Mouse (Mus musculus): Measurements from ENCODE around the gene Rab26. TPM values are rescaled to one million over a fixed set of nuclear protein-coding genes. Genes with fewer than 3 reads are reported as not detected.

Gene Rab26
- polyA plus RNA-seq, 1 experiment from 2014 or later: 1.4 TPM

DNA sequence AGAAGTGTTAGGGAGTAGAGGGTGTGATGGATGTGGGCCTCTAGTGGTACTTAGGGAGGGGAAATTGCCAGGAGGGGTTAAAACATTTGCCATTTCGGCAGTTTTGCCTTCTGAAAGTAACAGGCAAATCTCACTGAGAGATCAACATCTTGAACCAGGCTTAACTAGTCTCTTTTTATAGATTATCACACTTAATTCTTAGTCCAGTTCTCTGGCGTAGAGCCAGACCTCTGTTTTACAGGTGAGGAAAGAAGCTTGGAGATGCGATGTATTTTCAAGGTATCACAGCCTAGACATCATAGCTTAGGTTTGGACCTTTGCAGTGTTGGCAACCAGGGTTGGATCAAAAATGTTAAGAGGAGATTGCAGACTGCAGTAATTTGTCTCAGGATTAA is 17.0 kb upstream of the Rab26 start:
- H3K9ac ChIP-seq (replicated peaks; ENCODE audit: low read length): peak overlapping the region; percentile 90
- H3K4me2 ChIP-seq (ENCODE audit: low read depth, low read length): peak overlapping the region; percentile 89
- ATAC-seq (replicated peaks; ENCODE audit: insufficient number of reproducible peaks, low FRiP score, low TSS enrichment, low read depth) (no peak), DNase-seq (ENCODE audit: low spot score) (no peak)
- H3K27ac ChIP-seq (replicated peaks; ENCODE audit: low read depth, low read length): no peak overlapping the region
- H3K4me3 ChIP-seq (ENCODE audit: low read depth, low read length): peak overlapping the region; percentile 90
- H3K36me3 ChIP-seq (replicated peaks; ENCODE audit: control insufficient read depth, insufficient read depth, low read depth, low read length): no peaks in the 10 kb centered on the region
- H3K4me1 ChIP-seq (ENCODE audit: control insufficient read depth, insufficient read depth, low read length): no peaks in the 10 kb centered on the region; the same call in 1 of the 2 replicates
- no peaks in the 10 kb centered on the region for H3K27me3 ChIP-seq (ENCODE audit: control insufficient read depth, insufficient read depth, low read length)
- 59% methylated on average over 3 of the region's 3 CpGs for WGBS
- H3K9me3 ChIP-seq (replicated peaks; ENCODE audit: control insufficient read depth, low read length): no peaks in the 10 kb centered on the region

DNA sequence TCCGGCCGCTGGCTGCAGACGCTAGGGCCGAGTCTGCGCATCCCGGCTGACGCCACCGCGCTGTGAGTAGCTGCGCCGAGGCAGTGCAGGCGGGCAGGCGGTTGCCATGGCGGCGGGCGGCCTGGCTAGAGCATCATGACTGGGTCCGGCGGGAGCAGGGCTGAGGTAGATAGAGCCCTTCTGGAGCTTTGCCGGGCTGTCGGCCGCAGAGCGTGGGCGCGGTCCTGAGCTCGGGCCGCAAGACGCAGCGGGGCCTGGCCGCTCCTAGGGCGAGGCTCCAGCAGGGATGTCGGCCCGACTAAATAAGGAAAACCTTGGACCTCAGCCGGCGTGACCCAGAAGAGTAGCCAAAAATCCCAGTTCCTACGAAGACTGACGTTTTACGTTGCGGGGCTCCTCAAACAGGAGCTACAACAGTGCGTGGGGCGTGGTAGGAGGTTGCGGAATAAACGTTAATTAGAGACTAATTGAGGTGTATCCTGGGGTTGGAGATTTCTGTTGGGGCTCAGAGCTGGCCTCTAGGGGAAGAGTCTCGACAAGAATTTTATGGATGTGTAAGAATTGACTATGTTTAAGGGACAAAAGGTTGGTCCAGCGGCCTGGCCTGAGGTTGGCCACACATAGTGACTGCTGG is 16.5 kb upstream of the Rab26 start:
- H3K4me1 ChIP-seq (ENCODE audit: control insufficient read depth, insufficient read depth, low read length): no peaks in the 10 kb centered on the region; the same call in 1 of the 2 replicates
- ATAC-seq (replicated peaks; ENCODE audit: insufficient number of reproducible peaks, low FRiP score, low TSS enrichment, low read depth) (peak; percentile 86), DNase-seq (ENCODE audit: low spot score) (peak; percentile 79)
- no peaks in the 10 kb centered on the region for H3K27me3 ChIP-seq (ENCODE audit: control insufficient read depth, insufficient read depth, low read length)
- under 1% methylated on average over 40 of the region's 44 CpGs for WGBS
- peak overlapping the region; percentile 89 for H3K4me2 ChIP-seq (ENCODE audit: low read depth, low read length)
- peak overlapping the region; percentile 93 for H3K27ac ChIP-seq (replicated peaks; ENCODE audit: low read depth, low read length)
- H3K4me3 ChIP-seq (ENCODE audit: low read depth, low read length): peak overlapping the region; percentile 90
- peak overlapping the region; percentile 90 for H3K9ac ChIP-seq (replicated peaks; ENCODE audit: low read length)
- H3K9me3 ChIP-seq (replicated peaks; ENCODE audit: control insufficient read depth, low read length): no peaks in the 10 kb centered on the region
- no peaks in the 10 kb centered on the region for H3K36me3 ChIP-seq (replicated peaks; ENCODE audit: control insufficient read depth, insufficient read depth, low read depth, low read length)

DNA sequence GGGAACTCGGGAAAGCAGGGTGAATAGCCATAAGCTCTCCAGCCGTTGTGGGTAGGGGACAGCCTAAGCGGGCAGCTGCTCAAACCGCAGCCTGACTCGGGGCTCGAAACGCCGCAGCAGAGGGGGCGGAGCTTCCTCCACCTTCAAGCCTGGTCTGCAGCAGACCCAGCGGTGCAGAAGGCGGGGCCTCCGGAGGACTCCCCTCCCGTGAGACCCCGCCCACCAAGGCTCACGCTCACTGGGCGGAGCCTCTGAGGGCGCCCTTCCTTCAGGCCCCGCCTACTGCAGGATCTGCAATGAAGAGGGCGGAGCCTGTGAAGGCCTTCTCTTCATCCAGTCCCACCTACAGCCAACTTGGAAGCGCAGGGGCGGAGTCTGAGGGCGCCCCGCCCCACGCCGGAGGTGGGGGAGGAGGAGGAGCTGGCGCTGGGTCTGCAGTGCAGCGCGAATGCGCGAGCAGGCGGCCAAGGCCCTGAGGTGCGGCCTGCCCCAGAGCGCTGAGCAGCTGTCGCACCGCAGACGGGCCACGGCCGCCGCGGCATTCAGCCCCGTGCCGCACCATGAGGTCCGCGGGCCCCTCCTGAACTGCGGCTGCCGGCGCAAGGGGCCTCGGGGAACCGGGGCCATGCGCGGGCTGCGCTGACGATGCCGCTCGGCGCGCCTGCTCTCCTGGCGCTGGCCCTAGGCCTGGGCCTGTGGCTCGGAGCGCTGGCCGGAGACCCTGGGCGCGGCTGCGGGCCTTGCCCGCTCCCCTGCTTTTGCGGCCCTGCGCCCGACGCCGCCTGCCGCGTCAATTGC is 15.8 kb upstream of the Rab26 start, which contains the start of gene Pkd1:
TSS of gene Pkd1 (plus strand) at position 217 of the 798 bp plus-strand sequence.
- peak; percentile 95 for ATAC-seq (replicated peaks; ENCODE audit: insufficient number of reproducible peaks, low FRiP score, low TSS enrichment, low read depth)
- Histone ChIP-seq H3K27me3 (ENCODE audit: control insufficient read depth, insufficient read depth, low read length) (no peaks in the 10 kb centered on the region), H3K4me3 (ENCODE audit: low read depth, low read length) (peak within 1 kb of the TSS; percentile 90), H3K9ac (replicated peaks; ENCODE audit: low read length) (peak within 1 kb of the TSS; percentile 90), H3K4me1 (ENCODE audit: control insufficient read depth, insufficient read depth, low read length) (no peaks in the 10 kb centered on the region; the same call in 1 of the 2 replicates), H3K9me3 (replicated peaks; ENCODE audit: control insufficient read depth, low read length) (no peaks in the 10 kb centered on the region), H3K4me2 (ENCODE audit: low read depth, low read length) (peak within 1 kb of the TSS; percentile 89), H3K27ac (replicated peaks; ENCODE audit: low read depth, low read length) (peak within 1 kb of the TSS; percentile 93), H3K36me3 (replicated peaks; ENCODE audit: control insufficient read depth, insufficient read depth, low read depth, low read length) (no peaks in the 10 kb centered on the region)
- DNase-seq (ENCODE audit: low spot score): peak; percentile 100
- WGBS: under 1% methylated on average over 65 of the region's 72 CpGs

DNA sequence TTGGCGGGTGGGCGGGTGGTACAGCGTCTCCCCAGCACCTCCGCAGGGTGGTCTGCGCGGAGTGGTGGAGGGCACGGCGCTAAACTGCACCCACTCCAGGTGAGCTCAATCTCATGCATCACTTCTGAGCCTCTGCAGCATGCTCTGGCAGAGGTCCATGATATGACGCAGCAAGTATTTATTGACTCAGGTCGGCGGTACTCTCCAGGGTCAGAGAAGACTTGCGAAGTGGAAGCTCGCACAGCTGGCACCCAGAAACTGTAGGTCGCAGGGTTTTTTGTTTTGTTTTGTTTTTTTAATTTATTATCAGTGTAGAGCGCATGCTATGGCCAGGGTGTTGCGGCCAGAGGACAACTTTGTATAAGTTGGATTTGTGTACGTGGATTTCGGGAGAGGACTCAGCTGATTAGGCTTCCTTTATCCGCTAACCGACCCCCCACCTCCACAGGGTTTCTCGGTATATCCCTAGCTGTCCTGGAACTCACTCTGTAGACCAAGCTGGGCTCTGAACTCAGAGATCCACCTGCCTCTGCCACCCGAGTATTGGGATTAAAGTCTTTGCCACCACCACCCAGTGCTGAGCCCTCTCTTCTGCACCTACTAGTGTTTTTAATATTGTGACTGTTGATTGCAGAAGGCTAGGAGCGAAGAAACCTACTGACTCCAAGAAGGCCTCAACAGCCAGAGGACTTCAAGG is 15.1 kb upstream of the Rab26 start:
- ATAC-seq (replicated peaks; ENCODE audit: insufficient number of reproducible peaks, low FRiP score, low TSS enrichment, low read depth): peak; percentile 36
- H3K27me3 ChIP-seq (ENCODE audit: control insufficient read depth, insufficient read depth, low read length): no peaks in the 10 kb centered on the region
- peak overlapping the region; percentile 89 for H3K4me2 ChIP-seq (ENCODE audit: low read depth, low read length)
- 0 out of 2 replicates have a peak overlapping the region, but pooled peaks have one; percentile 20 for H3K27ac ChIP-seq (replicated peaks; ENCODE audit: low read depth, low read length)
- peak; percentile 43 for DNase-seq (ENCODE audit: low spot score)
- no peaks in the 10 kb centered on the region for H3K9me3 ChIP-seq (replicated peaks; ENCODE audit: control insufficient read depth, low read length)
- peak overlapping the region; percentile 90 for H3K4me3 ChIP-seq (ENCODE audit: low read depth, low read length)
- no peaks in the 10 kb centered on the region for H3K36me3 ChIP-seq (replicated peaks; ENCODE audit: control insufficient read depth, insufficient read depth, low read depth, low read length)
- WGBS: 4% methylated on average over 23 of the region's 23 CpGs
- 0 out of 2 replicates have a peak overlapping the region, but pooled peaks have one; percentile 10 for H3K9ac ChIP-seq (replicated peaks; ENCODE audit: low read length)
- no peaks in the 10 kb centered on the region; the same call in none of the 2 replicates for H3K4me1 ChIP-seq (ENCODE audit: control insufficient read depth, insufficient read depth, low read length)

DNA sequence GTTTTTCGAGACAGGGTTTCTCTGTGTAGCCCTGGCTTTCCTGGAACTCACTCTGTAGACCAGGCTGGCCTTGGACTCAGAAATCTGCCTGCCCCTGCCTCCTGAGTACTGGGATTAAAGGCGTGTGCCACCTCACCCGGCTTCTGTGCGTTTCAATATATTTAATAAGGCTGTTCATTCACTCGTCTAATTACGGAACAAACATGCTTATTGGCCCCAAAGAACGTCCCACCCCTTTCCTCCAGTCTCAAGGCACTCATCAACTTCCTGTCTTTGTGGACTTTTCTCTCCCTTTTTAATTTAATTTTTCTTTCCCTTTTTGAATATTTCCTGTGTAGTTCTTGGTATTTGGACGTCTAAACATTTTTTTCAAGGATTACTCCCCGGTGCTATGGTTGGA is 14.4 kb upstream of the Rab26 start:
- Histone ChIP-seq H3K4me2 (ENCODE audit: low read depth, low read length) (no peak overlapping the region), H3K9ac (replicated peaks; ENCODE audit: low read length) (no peak overlapping the region), H3K27me3 (ENCODE audit: control insufficient read depth, insufficient read depth, low read length) (no peaks in the 10 kb centered on the region), H3K4me1 (ENCODE audit: control insufficient read depth, insufficient read depth, low read length) (no peaks in the 10 kb centered on the region; the same call in none of the 2 replicates), H3K9me3 (replicated peaks; ENCODE audit: control insufficient read depth, low read length) (no peaks in the 10 kb centered on the region), H3K27ac (replicated peaks; ENCODE audit: low read depth, low read length) (no peak overlapping the region), H3K4me3 (ENCODE audit: low read depth, low read length) (no peak overlapping the region), H3K36me3 (replicated peaks; ENCODE audit: control insufficient read depth, insufficient read depth, low read depth, low read length) (no peaks in the 10 kb centered on the region)
- 44% methylated on average over 9 of the region's 9 CpGs for WGBS
- DNase-seq (ENCODE audit: low spot score) (no peak), ATAC-seq (replicated peaks; ENCODE audit: insufficient number of reproducible peaks, low FRiP score, low TSS enrichment, low read depth) (no peak)

DNA sequence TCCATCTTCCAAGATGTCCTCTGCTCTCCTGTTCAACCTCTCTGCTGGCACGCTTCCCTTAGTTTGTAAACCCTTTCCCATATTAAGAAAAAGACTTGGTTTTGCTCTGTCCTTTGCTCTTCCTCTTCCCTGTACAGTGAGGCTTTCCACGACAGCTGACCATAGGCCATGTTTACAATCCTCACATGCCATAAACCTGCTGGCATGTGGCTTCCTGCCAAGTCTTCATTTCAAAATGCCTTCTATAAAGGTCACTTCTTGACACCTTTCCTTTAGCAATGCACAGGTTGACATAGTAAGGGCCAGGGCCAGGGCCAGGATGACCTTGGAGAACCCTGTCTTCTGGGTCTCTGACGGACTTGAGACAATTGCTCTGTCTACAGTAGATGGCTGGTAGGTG is 12.2 kb upstream of the Rab26 start:
- no peak overlapping the region for H3K9ac ChIP-seq (replicated peaks; ENCODE audit: low read length)
- no peaks in the 10 kb centered on the region; the same call in 1 of the 2 replicates for H3K4me1 ChIP-seq (ENCODE audit: control insufficient read depth, insufficient read depth, low read length)
- WGBS: 84% methylated on average over 3 of the region's 3 CpGs
- no peaks in the 10 kb centered on the region for H3K36me3 ChIP-seq (replicated peaks; ENCODE audit: control insufficient read depth, insufficient read depth, low read depth, low read length)
- ATAC-seq (replicated peaks; ENCODE audit: insufficient number of reproducible peaks, low FRiP score, low TSS enrichment, low read depth): no peak
- no peak overlapping the region for H3K4me2 ChIP-seq (ENCODE audit: low read depth, low read length)
- no peaks in the 10 kb centered on the region for H3K27me3 ChIP-seq (ENCODE audit: control insufficient read depth, insufficient read depth, low read length)
- DNase-seq (ENCODE audit: low spot score): no peak
- H3K27ac ChIP-seq (replicated peaks; ENCODE audit: low read depth, low read length): no peak overlapping the region
- no peaks in the 10 kb centered on the region for H3K9me3 ChIP-seq (replicated peaks; ENCODE audit: control insufficient read depth, low read length)
- no peak overlapping the region for H3K4me3 ChIP-seq (ENCODE audit: low read depth, low read length)

DNA sequence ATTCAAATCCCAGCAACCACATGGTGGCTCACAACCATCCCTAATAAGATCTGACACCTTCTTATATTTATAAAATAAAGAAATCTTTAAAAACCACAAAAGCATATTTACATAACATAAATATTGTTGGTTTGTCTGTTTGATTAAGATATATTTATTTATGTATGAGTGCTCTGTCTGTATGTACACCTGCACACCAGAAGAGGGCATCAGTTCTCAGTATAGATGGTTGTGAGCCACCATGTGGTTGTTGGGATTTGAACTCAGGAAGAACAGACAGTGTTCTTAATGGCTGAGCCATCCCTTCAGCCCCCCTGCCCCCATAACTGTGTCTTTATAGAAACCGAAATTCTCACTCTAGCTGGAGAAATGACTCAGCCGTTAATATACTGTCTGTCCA is 11.2 kb upstream of the Rab26 start:
- H3K4me3 ChIP-seq (ENCODE audit: low read depth, low read length): no peak overlapping the region
- no peaks in the 10 kb centered on the region; the same call in 1 of the 2 replicates for H3K4me1 ChIP-seq (ENCODE audit: control insufficient read depth, insufficient read depth, low read length)
- DNase-seq (ENCODE audit: low spot score) (no peak), ATAC-seq (replicated peaks; ENCODE audit: insufficient number of reproducible peaks, low FRiP score, low TSS enrichment, low read depth) (no peak)
- H3K4me2 ChIP-seq (ENCODE audit: low read depth, low read length): no peak overlapping the region
- H3K27me3 ChIP-seq (ENCODE audit: control insufficient read depth, insufficient read depth, low read length): no peaks in the 10 kb centered on the region
- H3K27ac ChIP-seq (replicated peaks; ENCODE audit: low read depth, low read length): no peak overlapping the region
- H3K9me3 ChIP-seq (replicated peaks; ENCODE audit: control insufficient read depth, low read length): no peaks in the 10 kb centered on the region
- 86% methylated on average over 2 of the region's 2 CpGs for WGBS
- H3K36me3 ChIP-seq (replicated peaks; ENCODE audit: control insufficient read depth, insufficient read depth, low read depth, low read length): no peaks in the 10 kb centered on the region
- no peak overlapping the region for H3K9ac ChIP-seq (replicated peaks; ENCODE audit: low read length)

All from embryonic facial prominence, embryonic 11.5 days (tissue).